Mouse (Mus musculus) erythroblast, embryonic 14.5 days (primary cell): ENCODE data around the gene Ccr9.

Source experiments
- GATA1 ChIP-seq: IDR thresholded peaks from 2 replicates; pipeline ENCODE4 v1.6.1; 2012; ENCODE audit warnings: low read length, inconsistent platforms, mixed read lengths
- TAL1 ChIP-seq: IDR thresholded peaks from 3 replicates; pipeline ENCODE4 v1.6.1; 2012; ENCODE audit warnings: low read length, inconsistent platforms, mixed read lengths

DNA sequence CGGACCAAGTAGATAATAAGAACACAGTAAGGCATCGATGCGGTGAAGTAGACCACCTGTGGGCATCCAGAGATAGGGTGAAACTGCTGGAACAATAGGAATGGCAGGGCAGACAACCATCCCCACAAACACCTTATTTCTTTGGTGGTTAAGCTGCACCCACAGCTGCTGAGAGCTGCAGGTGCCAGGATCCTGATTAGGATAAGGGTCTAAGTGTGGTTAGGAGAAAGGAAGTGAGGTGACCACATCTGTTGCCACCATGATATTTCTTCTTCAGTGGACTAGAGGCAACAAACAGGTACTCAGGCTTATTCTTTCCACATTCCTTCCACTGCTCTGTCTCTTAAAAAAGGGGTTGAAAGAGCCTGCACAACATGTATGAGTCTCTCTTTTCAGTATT lies 20.8 kb upstream of the Ccr9 start:
- TF ChIP-seq TAL1 = no peak
- TF ChIP-seq GATA1 = no peak
